In the genomic region with DNA sequence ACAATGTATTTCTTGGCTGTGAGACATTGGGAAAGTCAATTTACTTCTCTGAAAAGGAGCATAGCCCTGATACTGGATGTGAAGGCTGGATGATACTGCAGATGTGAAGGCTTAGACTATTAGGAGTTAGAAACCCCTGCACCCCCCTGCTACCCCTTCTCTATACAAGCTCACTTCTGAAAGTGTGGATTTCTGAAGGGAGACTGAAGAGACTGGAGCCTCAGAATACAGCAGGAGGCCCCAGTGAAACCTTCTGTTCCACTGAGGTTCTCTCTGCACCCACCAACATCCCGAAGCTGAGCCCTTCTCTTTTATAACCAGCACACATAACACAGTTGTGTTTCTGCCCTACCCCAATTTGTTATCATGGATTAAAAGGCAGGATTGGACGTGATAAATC, we compare ENCODE assay signal across 34 mouse cellular contexts.
"Had no signal": no experiment of that assay in that cellular context is flagged by ENCODE, and none has a peak within 500 bp of the region (broad histone marks: within the 10 kb centered on the region; RNA-seq: fewer than 3 reads in every experiment).

No protein-coding gene starts in this region.

- H3K9me3 ChIP-seq: heart, embryonic 10.5 days; heart, embryonic 12.5 days; heart, embryonic 13.5 days; heart, embryonic 15.5 days; hindbrain, embryonic 10.5 days; hindbrain, embryonic 12.5 days; hindbrain, embryonic 13.5 days; hindbrain, embryonic 15.5 days; intestine, embryonic 15.5 days; kidney, embryonic 15.5 days had no signal

- H3K4me3 ChIP-seq: heart, embryonic 10.5 days; heart, embryonic 12.5 days; heart, embryonic 13.5 days; heart, embryonic 15.5 days; hindbrain, embryonic 10.5 days; hindbrain, embryonic 12.5 days; hindbrain, embryonic 13.5 days; hindbrain, embryonic 15.5 days; intestine, embryonic 15.5 days; kidney, embryonic 15.5 days; layer of hippocampus, adult 2 months had no signal

- H3K36me3 ChIP-seq: heart, embryonic 10.5 days; heart, embryonic 12.5 days; heart, embryonic 13.5 days; heart, embryonic 15.5 days; hindbrain, embryonic 10.5 days; hindbrain, embryonic 12.5 days; hindbrain, embryonic 13.5 days; hindbrain, embryonic 15.5 days; intestine, embryonic 15.5 days; kidney, embryonic 15.5 days had no signal

- H3K27me3 ChIP-seq: heart, embryonic 15.5 days; hindbrain, embryonic 15.5 days; intestine, embryonic 15.5 days; kidney, embryonic 15.5 days had no signal

- H3K27ac ChIP-seq: heart, embryonic 10.5 days; heart, embryonic 13.5 days; heart, embryonic 15.5 days; hindbrain, embryonic 10.5 days; hindbrain, embryonic 12.5 days; hindbrain, embryonic 13.5 days; hindbrain, embryonic 14.5 days; hindbrain, embryonic 15.5 days; hindbrain, postnatal 0 days; intestine, embryonic 15.5 days; kidney, embryonic 15.5 days; kidney, postnatal 0 days; layer of hippocampus, adult 2 months had no signal

- ATAC-seq: hindbrain, embryonic 16.5 days; hindbrain, postnatal 0 days; inflammation-experienced regulatory T-cells, adult 6 months; intestine, embryonic 15.5 days; intestine, embryonic 16.5 days; intestine, postnatal 0 days had no signal

- H3K9ac ChIP-seq: heart, embryonic 12.5 days; heart, embryonic 13.5 days; heart, embryonic 15.5 days; hindbrain, embryonic 12.5 days; hindbrain, embryonic 13.5 days; hindbrain, embryonic 14.5 days; hindbrain, embryonic 15.5 days; intestine, embryonic 15.5 days; kidney, embryonic 15.5 days had no signal

- H3K4me2 ChIP-seq: heart, embryonic 11.5 days; heart, embryonic 12.5 days; heart, embryonic 13.5 days; heart, embryonic 15.5 days; hindbrain, embryonic 12.5 days; hindbrain, embryonic 13.5 days; hindbrain, embryonic 14.5 days; hindbrain, embryonic 15.5 days; intestine, embryonic 15.5 days; kidney, embryonic 15.5 days had no signal

- H3K4me1 ChIP-seq: hindbrain, embryonic 10.5 days; hindbrain, embryonic 13.5 days; hindbrain, embryonic 15.5 days; intestine, embryonic 15.5 days had no signal

- DNase-seq: heart, postnatal 10 days; heart, postnatal 14 days; heart, postnatal 4 days; kidney, adult 11 months; kidney, adult 18-20 months; kidney, adult 2 months; kidney, adult 8-10 months; kidney, adult 9 months; kidney, postnatal 10 days; kidney, postnatal 14 days; kidney, postnatal 25 days; kidney, postnatal 36 days; kidney, postnatal 4 days; layer of hippocampus, adult 9-11 months; layer of hippocampus, postnatal 36 days had no signal
